Mouse (Mus musculus) adipocyte (in vitro differentiated cells): Measurements from ENCODE around the gene Lclat1.
A peak's percentile ranks its signal among the peaks of the same experiment; 100 is the strongest.

ENCODE experiments used
- DNase-seq: peaks from one replicate; pipeline ENCODE4 v3.0.0-alpha.2; 2016; ENCODE audit warnings: low spot score

Lclat1 gene

DNA sequence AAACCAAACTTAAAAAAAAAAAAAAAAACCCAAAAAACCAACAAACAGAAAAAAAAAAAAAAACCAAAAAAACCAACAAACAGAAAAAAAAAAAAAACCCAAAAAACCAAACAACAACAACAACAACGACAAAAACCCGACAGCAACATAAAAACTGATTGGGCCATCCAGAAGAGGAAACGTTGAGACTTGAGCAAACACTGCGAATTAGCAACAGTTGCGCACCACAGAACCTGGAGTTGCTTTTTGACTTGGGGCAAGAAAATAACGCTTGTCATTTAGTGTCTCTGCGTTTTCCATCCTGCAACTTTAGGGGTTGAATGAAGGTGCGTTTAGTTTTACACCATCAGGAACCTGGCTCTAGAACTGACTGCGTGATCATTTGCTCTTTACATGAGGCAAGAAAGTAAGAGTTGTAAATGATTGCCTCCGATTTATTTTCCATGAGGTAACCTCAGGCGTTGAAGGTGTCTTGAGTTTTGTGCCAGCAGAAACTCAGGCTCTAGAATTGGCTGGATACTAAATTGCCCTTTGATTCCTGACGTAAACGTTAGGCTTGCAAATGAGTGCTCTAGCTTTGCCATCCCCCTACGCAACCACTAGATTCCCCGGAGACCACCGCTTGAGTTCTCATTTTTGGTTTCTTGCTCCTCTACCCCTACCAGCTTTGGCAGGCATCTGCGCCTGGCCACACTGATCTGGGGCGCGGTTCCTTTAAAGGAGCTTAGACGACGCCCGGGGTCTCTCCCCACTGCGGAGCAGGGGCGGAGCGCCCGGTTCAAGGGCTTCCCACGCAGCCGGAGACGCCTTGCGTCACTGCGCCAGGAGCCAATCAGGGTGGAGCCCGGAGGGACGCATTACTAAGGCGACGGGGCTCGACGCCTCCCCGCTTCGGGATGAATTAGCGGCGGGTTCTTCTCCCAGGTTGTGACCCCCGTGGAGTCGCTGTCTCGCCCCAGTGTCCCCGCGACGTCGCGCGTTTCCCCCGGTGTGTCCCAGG, at the start of gene Lclat1:
Lclat1 (plus strand) TSS at position 828 of the 1,000 bp plus-strand sequence.
- peak; percentile 94 for DNase-seq

DNA sequence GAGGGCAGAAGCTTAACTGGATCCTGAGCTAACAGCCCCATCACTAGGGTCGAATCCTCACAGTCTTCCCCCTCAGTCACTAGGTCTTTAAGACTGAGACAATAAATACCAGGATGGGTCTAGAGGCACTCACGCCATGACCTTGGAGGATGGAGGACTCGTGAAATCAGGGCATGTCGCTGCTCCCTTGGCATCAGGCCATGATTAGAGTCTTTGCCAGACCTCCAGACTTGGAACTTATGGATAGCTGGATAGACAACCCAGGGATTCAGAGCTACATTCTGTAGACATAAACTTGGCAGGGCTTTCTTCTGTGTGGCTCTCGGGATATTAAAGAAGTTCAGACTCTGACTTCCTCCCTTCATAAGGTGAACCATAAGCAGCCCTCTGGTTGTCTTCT, 49.5 kb upstream of the Lclat1 start:
- DNase-seq = no peak

DNA sequence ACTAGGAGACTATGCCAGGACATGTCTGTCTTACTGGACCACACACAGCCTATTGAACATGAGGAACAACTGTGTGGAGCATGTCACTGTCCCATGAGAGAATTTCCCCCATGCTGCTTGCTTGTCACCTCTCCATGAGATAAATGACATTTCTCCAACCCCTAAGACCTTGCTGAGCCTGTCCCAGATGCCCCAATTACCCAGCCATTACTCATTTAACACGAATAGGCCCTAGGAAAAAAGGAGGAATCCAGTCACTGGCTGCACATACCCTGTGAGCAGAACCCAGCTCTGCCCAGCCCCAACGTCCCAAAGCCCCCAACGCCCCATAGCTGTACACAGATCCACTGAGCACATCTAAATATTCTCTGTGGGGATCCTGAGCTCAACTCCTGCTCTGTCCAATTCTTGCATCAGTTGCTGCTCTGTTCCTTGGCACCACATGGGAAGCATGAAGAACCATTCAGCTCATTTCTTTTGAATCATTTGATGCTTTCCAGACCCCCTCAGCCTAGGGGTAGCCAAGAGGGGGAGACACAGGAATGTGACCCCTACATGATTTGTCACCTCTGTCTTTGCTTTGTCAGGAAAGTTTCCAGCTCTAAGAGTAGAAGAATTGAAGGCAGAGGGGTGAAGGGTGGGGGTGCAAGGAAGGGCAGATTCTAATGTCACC, 47.4 kb upstream of the Lclat1 start:
- no peak for DNase-seq

DNA sequence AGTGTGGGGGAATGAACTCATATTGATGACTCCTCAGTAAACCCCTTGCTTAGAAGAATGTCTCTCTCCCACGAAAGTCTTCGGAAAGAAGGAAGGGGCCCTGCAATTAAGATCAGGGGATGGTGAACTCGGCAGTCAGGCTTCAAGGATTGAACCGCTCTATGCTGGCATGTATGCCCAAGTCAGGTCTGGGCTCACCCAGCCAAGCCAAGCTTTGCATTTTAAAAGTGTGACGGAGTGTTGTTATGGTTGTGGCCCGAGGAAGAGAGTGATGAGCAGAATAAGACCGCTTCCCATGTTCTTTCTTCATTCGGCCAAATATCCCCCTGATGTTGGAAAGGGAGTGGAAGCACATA, 46.9 kb upstream of the Lclat1 start:
- DNase-seq = no peak

DNA sequence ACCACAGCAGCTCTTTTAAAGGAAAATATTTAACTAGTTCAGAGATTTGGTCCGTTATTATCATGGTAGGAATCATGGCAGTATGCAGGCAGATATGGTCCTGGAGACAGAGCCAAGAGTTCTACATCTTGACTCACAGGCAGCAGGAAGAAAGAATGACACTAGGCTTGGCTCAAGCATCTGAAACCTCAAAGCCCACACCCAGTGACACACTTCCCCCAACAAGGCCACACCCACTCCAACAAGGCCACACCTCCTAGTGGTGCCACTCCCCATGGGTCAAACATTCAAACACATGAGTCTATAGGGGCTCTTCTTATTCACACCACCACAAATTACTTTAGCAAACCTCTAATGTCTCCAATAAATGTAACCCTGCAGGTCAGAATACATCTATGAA, 45.1 kb upstream of the Lclat1 start:
- DNase-seq = no peak

DNA sequence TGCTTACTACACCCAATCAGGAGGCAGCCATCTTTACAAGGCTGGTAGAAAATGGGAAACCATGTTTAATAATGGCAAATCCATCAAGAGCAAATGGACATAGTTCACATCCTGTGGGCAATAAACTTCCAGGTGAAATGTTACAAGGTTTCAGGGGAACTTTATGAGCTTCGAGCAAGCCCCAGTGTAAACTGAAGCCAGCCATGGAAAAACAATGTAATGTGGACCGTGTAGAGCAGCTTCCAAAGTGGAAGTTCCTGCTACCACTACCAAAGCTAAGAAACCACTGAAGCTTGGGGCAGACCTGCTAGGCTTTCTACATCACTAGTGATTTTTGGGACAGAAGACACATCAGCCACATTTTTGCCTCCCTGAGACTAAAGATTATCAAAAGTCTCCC, 44.5 kb upstream of the Lclat1 start:
- no peak for DNase-seq

DNA sequence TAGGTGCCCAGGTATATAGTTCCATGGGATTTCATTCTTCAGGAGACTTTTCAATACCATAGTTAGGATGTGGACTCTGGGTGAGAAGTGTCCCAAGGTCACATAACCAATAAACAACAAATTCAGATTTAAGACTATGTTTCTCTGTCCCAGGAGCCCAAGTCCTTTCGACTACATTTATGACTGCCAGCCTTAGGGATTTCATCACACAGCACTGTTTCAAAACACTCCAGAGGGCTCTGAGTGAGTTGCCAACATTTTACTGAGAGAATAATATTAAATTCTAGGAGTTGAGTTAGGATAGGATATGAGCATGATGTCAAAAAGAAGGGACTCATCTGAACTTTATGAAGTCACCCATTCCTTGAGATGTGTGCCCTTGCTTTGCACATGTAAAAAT, 44.0 kb upstream of the Lclat1 start:
- DNase-seq = peak; percentile 94

DNA sequence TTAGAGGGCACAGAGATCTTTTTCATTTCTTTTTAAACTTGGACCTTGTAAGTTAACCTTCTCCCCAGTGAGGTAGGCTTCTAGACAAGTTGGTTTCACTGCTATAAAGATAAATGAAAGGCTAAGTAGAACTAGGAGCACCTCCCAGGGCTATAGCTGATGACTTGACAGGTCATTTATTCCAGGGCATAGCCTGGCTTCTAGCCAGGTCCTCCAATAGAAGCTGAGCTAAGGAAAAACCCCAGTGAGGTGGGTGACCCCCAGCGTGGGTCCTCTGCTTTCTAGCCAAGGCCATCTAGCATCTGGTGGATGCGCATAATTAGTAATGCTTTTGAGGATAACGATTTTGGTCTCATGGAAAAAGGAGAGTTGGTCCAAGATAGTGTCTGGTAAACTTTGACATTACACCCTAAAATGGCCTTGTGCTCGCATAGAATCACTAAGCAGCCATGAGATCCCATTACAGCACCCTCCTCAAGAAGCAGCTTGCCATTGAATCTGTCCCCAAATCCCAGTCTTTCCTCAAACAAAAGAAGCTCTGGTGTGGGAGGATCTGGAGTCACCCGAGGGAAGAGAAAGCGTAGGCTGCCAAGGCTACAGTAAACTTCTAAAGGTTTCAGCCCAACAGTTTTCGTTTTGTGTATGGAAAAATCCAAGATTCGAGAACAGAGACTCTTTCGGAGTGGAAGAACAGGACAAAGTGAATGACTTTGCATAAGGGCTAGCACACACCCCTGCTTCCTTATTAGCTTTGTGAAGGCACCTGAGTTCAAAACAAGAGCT, 41.2 kb upstream of the Lclat1 start:
- DNase-seq = peak; percentile 44

DNA sequence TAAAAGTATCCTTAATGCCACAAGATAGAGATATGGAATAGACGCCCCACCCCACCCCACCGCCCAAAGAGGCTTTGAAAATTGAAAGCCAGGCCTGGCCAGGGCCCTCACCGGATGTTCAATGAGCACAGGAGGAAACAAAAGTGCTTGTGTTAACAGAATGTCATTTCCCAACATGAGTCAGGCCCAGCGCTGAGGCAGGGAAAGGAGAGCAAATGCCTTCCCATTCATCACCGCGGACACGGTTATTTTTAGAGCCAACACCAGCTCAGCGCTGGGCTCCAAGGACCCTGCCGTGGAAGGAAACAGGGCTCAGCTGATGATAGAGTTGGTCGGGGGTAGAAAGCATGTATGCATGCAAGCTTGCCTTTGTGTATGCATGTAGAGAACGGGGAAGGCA, 40.4 kb upstream of the Lclat1 start:
- DNase-seq = peak; percentile 41

DNA sequence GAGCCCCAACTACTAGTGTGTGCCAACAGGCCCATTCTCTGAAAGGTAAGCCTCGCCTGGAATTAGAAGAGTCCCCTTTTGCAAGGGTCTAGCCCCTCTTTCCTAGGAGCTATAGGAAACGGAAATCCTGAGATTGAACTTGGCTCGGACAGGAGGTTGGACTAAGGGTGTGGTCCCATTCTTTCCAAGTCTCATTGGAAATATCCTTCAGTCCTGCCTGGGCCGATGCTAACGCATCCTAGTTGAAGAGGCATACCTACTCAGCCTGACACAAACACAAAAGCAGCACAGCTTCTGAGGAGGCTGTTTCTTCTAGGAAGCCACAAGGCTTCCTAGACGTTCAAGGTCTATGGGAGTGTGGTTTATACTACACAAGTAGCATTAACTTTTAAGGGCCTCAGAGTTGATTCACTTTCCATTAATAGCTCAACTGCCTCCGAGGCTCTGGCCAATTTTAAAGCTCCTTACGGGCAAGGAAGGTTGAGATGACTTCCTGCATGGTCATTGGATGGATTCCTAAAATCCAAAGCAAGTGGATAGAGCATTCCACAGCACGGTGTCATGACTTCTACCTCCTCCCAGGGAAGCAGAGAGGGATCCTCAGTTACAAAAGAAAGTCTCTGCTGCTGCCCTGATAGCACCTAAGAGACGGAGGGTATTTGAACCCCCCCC, 39.3 kb upstream of the Lclat1 start:
- DNase-seq = no peak

DNA sequence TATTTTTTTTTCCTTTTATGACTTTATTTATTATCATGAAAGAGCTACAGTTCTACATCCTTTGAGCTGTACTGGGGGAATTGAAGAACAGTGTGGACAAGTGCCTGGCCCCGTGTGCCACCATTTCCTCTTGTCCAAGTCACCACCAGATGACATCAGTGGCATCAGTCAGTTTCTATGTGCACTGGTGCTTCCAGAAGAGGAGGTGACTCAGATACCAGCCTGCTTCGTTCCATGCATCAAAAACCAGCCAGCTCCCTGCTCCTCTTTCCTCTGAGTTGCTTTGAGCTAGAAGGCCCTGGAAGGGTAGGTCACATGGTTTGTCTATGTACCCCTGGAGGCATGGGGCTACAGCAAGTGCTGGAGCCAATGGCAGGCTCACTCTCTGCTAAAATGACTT, 37.3 kb upstream of the Lclat1 start:
- DNase-seq = no peak

DNA sequence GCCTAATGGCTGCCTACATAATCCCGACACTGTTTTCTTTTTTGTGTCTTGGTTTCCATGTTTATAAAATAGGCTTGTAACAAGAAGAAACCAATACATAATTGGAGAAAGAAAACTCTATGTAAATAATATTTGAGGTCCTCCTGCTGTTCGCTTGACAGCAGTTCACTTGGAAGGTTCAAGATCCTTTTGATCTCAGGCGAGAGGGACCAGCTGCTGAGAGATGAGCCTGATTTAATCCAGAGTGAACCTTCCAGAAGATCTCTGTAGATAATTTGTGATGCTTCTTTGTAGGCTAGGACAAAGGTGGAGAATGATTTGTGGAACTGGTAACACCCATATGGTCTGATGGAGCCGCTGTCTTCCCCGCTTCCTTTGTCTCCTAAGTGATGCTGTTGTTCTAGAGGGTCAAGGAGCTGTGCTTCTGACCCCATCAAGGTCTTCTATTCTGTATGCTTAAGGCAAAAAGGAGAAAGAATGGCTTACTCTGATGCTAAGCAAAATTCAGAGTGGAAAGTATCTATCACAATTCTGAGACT, 36.0 kb upstream of the Lclat1 start:
- no peak for DNase-seq

DNA sequence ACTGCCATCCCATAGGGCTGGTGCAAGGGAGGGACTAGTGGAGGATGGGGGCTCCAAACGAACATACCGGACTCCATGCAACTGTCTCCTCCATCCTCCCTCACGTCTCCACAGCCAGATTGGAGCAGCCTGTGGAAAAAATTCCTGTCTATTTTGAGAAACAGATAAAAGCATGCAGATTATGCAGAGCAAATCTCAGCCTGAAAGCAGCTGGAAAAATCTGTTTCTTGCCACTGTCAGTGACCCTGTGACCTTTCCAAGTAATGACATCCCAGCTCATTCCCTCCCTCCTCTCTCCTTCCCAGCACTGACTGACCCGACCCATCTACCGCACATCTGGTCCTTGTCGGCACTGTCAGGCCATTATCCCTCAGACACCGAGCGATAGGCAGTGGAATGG, 35.5 kb upstream of the Lclat1 start:
- DNase-seq = no peak

DNA sequence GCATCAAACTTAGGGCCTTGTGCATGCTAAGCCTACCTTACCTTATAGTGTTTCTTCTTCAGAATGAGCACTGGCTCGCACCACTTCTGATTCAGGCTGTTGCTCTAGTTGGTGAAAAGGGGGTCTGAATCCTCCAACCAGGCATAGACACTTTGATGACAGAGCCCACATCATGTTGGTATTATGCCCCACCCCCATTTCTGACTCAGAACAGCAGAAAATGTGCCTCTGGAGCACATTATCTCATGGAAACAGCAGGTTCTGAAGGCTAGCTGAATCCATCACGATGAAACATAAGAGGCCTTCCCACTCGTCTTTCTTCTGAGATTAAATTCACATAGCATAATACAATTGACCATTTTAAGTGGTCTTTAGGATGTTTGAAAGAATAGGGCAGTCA, 33.2 kb upstream of the Lclat1 start:
- DNase-seq = no peak

DNA sequence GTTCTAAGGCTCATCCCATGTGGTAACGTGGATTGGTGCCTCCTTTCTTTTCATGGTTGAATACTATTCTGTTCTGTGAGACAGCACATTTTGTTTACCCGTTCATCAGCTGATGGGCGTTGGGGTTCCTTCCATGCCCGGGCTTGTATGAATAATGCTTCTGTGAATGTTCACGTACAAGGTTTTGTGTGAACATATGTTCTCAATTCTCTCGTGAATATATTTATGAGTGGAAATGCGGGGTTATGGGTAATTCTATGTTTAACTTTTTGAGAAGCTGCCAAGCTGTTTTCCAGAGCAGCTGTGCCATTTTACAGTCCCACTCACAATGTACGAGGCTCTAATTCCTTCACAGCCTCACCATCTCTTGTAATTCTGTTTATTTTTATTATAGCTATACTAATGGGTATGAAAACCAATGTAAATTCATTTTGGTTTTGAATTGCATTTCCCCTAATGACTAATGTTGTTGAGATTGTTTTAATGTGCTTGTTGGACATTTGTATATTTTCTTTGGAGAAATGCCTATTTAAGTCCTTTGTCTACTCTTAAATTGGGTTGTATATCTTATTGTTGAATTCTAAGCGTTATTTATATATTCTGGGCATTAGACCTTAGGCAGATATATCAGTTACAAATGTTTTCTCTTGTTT, 32.4 kb upstream of the Lclat1 start:
- DNase-seq = no peak

DNA sequence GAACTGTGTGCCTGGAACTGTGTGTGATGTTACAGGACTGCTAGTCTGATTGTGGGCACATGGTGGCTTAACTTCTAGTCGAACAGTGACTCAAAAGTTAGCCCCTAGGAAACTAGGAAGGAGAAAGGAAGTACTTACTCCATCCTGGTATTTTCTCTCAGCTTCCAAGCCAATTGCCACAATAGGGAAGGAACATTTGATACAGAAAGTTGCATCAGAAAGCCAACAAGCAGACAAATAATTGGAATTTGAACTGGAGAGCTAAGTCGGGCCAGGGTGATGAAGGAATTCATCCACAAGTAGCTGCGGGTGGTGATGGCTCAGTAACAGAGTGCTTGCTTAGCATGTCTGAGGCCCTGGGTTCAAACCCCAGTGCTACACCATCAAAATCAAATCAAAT, 30.1 kb upstream of the Lclat1 start:
- DNase-seq = peak; percentile 72

DNA sequence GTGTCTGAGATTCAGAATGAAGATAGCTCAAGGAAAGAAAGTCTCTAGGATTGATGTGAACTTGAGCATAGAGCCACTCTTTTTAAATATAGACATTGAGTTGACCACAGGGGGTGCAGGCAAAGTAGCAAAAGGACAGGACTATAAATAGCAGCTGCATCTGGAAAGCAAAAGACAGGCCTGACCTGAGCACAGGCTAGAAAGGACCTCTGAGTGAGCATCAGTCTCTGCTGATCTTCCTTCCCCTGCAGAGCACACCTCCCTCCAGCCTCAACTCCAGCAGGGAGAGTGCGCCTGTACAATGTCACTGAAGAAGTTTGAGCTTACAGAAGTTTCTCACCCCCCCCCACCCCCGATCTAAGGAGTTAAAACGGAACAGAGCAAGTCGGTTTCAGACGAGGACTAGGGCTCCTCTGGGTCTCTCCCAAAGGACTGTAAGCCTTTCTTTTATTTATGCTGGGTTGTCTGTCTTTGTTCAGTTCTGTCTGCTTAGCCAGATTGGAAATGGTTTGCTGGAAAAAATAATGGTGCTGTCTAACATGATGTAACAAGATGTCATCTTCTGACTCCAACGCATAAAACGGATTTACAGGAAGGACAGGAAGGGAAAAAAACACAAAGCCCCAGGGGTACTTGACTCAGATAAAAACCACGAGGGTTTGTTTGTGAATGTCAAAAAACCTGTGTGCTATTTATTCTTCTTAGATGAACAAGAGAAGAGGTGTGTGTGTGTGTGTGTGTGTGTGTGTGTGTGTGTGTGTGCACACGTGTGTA, 26.2 kb upstream of the Lclat1 start:
- DNase-seq = no peak

DNA sequence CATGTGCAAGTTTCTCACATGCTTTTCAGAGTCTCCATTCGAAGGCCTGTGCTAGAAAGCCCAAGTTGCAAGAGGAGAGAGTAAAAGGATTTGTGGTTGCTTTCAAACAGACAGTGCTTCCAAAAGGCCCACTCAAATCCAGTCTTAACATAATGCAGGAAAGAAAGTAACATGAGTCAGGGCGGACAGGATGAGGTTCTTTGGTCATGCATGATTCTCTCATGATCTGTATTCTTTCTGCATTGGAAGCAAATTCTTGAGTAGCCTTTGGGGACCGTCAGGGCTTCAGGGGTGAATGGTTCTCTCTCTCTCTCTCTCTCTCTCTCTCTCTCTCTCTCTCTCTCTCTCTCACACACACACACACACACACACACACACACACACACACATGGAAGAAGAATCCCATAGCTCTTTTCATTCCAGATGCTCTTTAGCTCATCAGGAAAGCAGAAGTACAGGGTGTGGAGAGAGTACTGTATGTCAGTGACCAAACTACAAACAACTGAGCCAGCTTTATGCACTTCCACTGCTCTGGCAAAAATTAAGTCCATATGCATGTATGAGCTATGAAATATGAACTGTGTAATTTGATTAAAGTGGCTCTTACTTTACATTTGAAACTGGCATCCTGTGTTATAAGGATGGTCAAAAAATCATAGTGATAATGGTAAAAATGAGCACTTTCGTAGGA, 25.1 kb upstream of the Lclat1 start:
- no peak for DNase-seq

DNA sequence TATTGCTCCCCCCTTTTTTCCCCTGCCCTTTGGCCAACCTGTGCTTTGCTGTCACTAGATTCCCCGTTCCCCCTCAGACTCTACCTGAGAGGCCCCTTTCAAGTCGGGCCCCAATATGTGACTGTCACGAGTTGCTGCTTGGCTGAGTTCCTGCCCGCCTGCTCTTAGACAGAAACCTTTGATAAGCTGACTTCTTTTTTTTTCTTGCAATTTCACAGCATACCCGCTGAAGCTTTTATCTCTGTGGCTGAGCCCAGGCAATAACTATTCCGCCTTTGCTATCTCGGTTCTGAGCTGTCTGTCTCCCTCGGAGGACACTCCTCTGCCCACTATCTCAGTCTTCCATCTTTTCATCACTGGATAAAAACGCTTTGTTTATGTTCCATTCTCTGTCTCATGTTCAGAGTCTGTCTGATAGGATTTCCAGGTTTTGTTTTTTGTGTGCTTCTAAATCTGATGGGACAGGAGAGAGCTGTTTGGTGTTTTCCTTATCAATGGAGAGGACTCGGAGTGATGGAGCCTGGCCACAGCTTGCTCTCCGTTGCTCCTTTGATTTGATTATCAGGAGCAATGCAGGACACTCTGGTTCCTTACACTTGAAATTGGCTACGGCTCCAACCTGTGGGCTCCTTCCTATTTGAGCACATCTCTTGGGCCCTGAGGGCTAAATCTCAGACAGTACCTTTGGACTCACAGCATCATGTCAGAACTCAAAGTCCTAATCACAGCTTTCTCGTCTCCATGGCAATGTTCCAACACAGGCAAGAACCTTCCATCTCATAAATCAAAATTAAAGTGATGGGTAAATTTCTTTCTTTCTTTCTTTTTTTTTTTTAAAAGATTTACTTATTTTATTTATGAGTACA, 20.5 kb upstream of the Lclat1 start:
- no peak for DNase-seq
